Mouse (Mus musculus): ENCODE measurements at regions not wholly inside any gene's neighbourhood (a gene's known extent, or its start where the extent isn't known, plus 50 kb on each side); places are given as distances from the start of the nearest gene placed in this dataset.
"Not testable (repeated sequence)": the region's sequence is repeated elsewhere in the genome, so short reads cannot be mapped to it uniquely, and the experiment has no call there.

DNA sequence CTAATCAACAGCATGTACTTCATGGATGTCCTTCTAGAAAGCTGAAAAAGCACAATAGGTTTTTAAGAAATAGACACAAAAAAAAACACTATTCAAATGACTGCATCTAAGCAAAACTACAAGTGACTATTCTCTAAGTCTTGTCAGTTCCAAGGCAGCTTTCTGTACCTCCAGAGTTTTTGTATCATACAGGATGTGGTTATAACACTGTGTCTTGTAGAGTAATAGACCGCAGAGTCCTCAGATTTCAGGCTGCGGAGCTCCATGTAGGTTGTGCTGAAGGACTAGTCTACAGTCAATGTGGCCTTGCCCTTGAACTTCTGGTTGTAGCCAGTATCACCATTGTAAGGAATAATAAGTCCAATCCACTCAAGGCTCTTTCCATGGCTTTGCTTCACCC, 1137.7 kb upstream of the Zfp386 start:
- not testable (repeated sequence) for TF ChIP-seq GATA1 (IDR thresholded peaks at IDR 0.05; ENCODE audit: borderline replicate concordance, low read length); FLI1 (IDR thresholded peaks at IDR 0.05; ENCODE audit: low read length)
